Mouse (Mus musculus) ovary, adult 2 months (tissue): ENCODE results near the gene Mycbp2. TPM values are rescaled to one million over a fixed set of nuclear protein-coding genes. Genes with fewer than 3 reads are reported as not detected.

ENCODE experiments used
- polyA plus RNA-seq: library from polyadenylated mRNA; depleted of rRNA; stranded (reverse); fragments of >200 nt; gene quantifications from 2 replicates; pipeline ENCODE4 v1.2.3, GENCODE M21; 2012; rRNA removed

The Mycbp2 gene
- polyA plus RNA-seq: 16.7 and 20.6 TPM in 2 replicates

GRCm38 (mm10) chr14:103346729-103347505 lies at the start of gene Mycbp2:
Gene Mycbp2 (minus strand): TSS chr14:103346814.

GRCm38 (mm10) chr14:103099238-103099933 lies 247.2 kb downstream of the Mycbp2 start, which contains the start of gene Fbxl3:
Gene Fbxl3 (minus strand): TSS chr14:103099566.

GRCm38 (mm10) chr14:103069864-103070611 lies 276.6 kb downstream of the Mycbp2 start, which contains the start of gene Cln5:
Gene Cln5 (plus strand): TSS chr14:103070216.

Other genes starting within 250 kb of the Mycbp2 start
- gene Fbxl3, start 247.2 kb downstream of the Mycbp2 start, polyA plus RNA-seq: 56.4 and 62.8 TPM in 2 replicates
- gene Scel, start 166.5 kb upstream of the Mycbp2 start, polyA plus RNA-seq: not detected in 2 replicates